In the genomic region with DNA sequence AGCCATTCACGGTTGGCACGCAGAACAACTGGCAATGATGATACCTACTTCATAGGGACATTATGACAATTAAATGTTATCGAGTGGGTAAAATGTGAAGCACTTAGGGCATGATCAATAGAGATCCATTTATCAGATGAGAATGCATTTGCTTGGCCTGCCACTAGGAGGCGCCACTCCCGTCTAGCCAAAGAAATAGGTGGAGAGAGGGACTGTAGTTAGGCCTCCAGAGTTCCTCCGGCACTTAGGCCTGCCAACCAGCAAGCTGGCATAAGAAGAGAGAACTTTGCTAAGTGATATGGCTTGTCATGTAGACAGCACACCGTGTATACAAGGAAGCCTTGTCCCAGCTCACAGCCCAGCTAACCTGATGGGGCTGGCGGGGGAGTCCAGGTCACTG, we compare ENCODE assay signal across 9 mouse cellular contexts. TPM values are rescaled to one million over a fixed set of nuclear protein-coding genes. Genes with fewer than 3 reads are reported as not detected.
A peak's percentile ranks its signal among the peaks of the same experiment; 100 is the strongest.
DNase-seq lines count a peak whose midpoint lies in the region; ATAC-seq lines count a peak whose summit lies in the region.
"Had no signal": no experiment of that assay in that cellular context is flagged by ENCODE, and none has a peak within 500 bp of the region (broad histone marks: within the 10 kb centered on the region; RNA-seq: fewer than 3 reads in every experiment).

No protein-coding gene starts in this region.

- H3K27ac ChIP-seq in forebrain, embryonic 14.5 days (ENCODE audit: low read depth, low read length): no peak overlapping the region
- H3K27ac ChIP-seq in forebrain, embryonic 16.5 days (ENCODE audit: low read length): no peak overlapping the region
- no peak overlapping the region for H3K27ac ChIP-seq in liver, embryonic 12.5 days
- no peak overlapping the region for H3K27ac ChIP-seq in limb, embryonic 11.5 days (replicated peaks; ENCODE audit: low read depth, low read length)
- H3K27ac ChIP-seq: hindbrain, embryonic 15.5 days had no signal

- H3K9ac ChIP-seq in forebrain, embryonic 14.5 days (ENCODE audit: low read length): no peak overlapping the region
- no peak overlapping the region for H3K9ac ChIP-seq in forebrain, embryonic 16.5 days (replicated peaks; ENCODE audit: low read depth, low read length)
- H3K9ac ChIP-seq in liver, embryonic 12.5 days: no peak overlapping the region
- H3K9ac ChIP-seq in limb, embryonic 11.5 days (ENCODE audit: low read length): no peak overlapping the region
- H3K9ac ChIP-seq: hindbrain, embryonic 15.5 days had no signal

- peaks cover 58% of the 10 kb centered on the region for H3K36me3 ChIP-seq in forebrain, embryonic 14.5 days (ENCODE audit: control insufficient read depth, insufficient read depth, low read length)
- H3K36me3 ChIP-seq in forebrain, embryonic 16.5 days (ENCODE audit: control insufficient read depth, insufficient read depth): peaks cover 19% of the 10 kb centered on the region
- H3K36me3 ChIP-seq in liver, embryonic 12.5 days: peaks cover 27% of the 10 kb centered on the region
- peaks cover 15% of the 10 kb centered on the region; the same call in 1 of the 2 replicates for H3K36me3 ChIP-seq in limb, embryonic 11.5 days (ENCODE audit: control insufficient read depth, insufficient read depth, low read length)

- H3K9me3 ChIP-seq in forebrain, embryonic 14.5 days (replicated peaks; ENCODE audit: control insufficient read depth, low read length): no peaks in the 10 kb centered on the region
- no peaks in the 10 kb centered on the region for H3K9me3 ChIP-seq in forebrain, embryonic 16.5 days (ENCODE audit: control insufficient read depth, low read length)
- H3K9me3 ChIP-seq in liver, embryonic 12.5 days (replicated peaks): no peaks in the 10 kb centered on the region
- H3K9me3 ChIP-seq in limb, embryonic 11.5 days (ENCODE audit: control insufficient read depth, low read length): no peaks in the 10 kb centered on the region
- H3K9me3 ChIP-seq: hindbrain, embryonic 15.5 days had no signal

- 53% methylated on average over 8 of the region's 8 CpGs for WGBS in forebrain, embryonic 14.5 days
- 45% methylated on average over 8 of the region's 8 CpGs for WGBS in forebrain, embryonic 16.5 days
- 46% methylated on average over 8 of the region's 8 CpGs for WGBS in liver, embryonic 12.5 days (ENCODE audit: insufficient replicate concordance)
- 59% methylated on average over 8 of the region's 8 CpGs for WGBS in limb, embryonic 11.5 days

- ATAC-seq in forebrain, embryonic 14.5 days: no peak
- no peak for ATAC-seq in forebrain, embryonic 16.5 days
- no peak for ATAC-seq in liver, embryonic 12.5 days
- no peak for ATAC-seq in limb, embryonic 11.5 days (ENCODE audit: insufficient number of reproducible peaks, low FRiP score, low TSS enrichment, low read depth)
- no peak for ATAC-seq in activated CD4-positive, CD25-positive, alpha-beta regulatory T cell, adult 4 months

- H3K4me1 ChIP-seq in forebrain, embryonic 14.5 days (ENCODE audit: control insufficient read depth, insufficient read depth, low read length): peaks cover 3% of the 10 kb centered on the region
- peaks cover 23% of the 10 kb centered on the region for H3K4me1 ChIP-seq in forebrain, embryonic 16.5 days (replicated peaks; ENCODE audit: control insufficient read depth, insufficient read depth, low read length)
- H3K4me1 ChIP-seq in liver, embryonic 12.5 days: peaks cover 20% of the 10 kb centered on the region
- H3K4me1 ChIP-seq in limb, embryonic 11.5 days (ENCODE audit: control insufficient read depth, insufficient read depth, low read length): peaks cover 14% of the 10 kb centered on the region

- no peaks in the 10 kb centered on the region for H3K27me3 ChIP-seq in forebrain, embryonic 14.5 days (replicated peaks; ENCODE audit: control insufficient read depth, insufficient read depth, low read length)
- no peaks in the 10 kb centered on the region for H3K27me3 ChIP-seq in forebrain, embryonic 16.5 days (replicated peaks; ENCODE audit: control insufficient read depth, insufficient read depth, low read length)
- H3K27me3 ChIP-seq in liver, embryonic 12.5 days (replicated peaks): peaks cover 25% of the 10 kb centered on the region
- no peaks in the 10 kb centered on the region for H3K27me3 ChIP-seq in limb, embryonic 11.5 days (ENCODE audit: control insufficient read depth, insufficient read depth, low read length)
- H3K27me3 ChIP-seq: hindbrain, embryonic 15.5 days had no signal

- no peak overlapping the region for H3K4me3 ChIP-seq in forebrain, embryonic 14.5 days (ENCODE audit: low read depth, low read length)
- no peak overlapping the region for H3K4me3 ChIP-seq in forebrain, embryonic 16.5 days (replicated peaks; ENCODE audit: low read length)
- no peak overlapping the region for H3K4me3 ChIP-seq in liver, embryonic 12.5 days
- no peak overlapping the region for H3K4me3 ChIP-seq in limb, embryonic 11.5 days (ENCODE audit: low read depth, low read length)
- H3K4me3 ChIP-seq: hindbrain, embryonic 15.5 days had no signal

- no peak overlapping the region for H3K4me2 ChIP-seq in forebrain, embryonic 14.5 days (ENCODE audit: low read length)
- no peak overlapping the region for H3K4me2 ChIP-seq in forebrain, embryonic 16.5 days (ENCODE audit: low read length)
- no peak overlapping the region for H3K4me2 ChIP-seq in liver, embryonic 12.5 days
- H3K4me2 ChIP-seq in limb, embryonic 11.5 days (ENCODE audit: low read depth, severe bottlenecking): no peak overlapping the region
- H3K4me2 ChIP-seq: hindbrain, embryonic 15.5 days had no signal

- DNase-seq in forebrain, embryonic 14.5 days (ENCODE audit: low spot score): peak; percentile 49
- DNase-seq in liver (peak; percentile 67), ZHBTc4 (ENCODE audit: low read depth, low spot score) (peak; percentile 74)
- peak; percentile 76 for DNase-seq in limb, embryonic 11.5 days (ENCODE audit: low spot score)
- DNase-seq in thymus, postnatal 0 days (ENCODE audit: low spot score): peak; percentile 55

RNA-seq across cellular contexts. Expression of a gene that starts 3.8 kb away (rescaled TPM):
- polyA plus RNA-seq in forebrain, embryonic 14.5 days (2014; fragmentation: Nextera tagmentation; extraction: Ambion mirVana): not detected in 2 replicates
- polyA plus RNA-seq in forebrain, embryonic 16.5 days (2015; fragmentation: Nextera tagmentation; extraction: Ambion mirVana): 1.4 TPM in 1 of 2 replicates, not detected in the other
- not detected in 2 replicates for polyA plus RNA-seq in liver, embryonic 12.5 days (2016; fragmentation: Nextera tagmentation; extraction: Ambion mirVana)
- not detected in 2 replicates for polyA plus RNA-seq in limb, embryonic 11.5 days (2014; fragmentation: Nextera tagmentation; extraction: Ambion mirVana)
- polyA plus RNA-seq in thymus, postnatal 0 days (2015; fragmentation: Nextera tagmentation; extraction: Ambion mirVana): not detected in 2 replicates
- not detected for polyA plus RNA-seq in activated CD4-positive, CD25-positive, alpha-beta regulatory T cell, adult 4 months (2017; shearing (Covaris generic))
- polyA plus RNA-seq: hindbrain, embryonic 15.5 days had no signal

RNA-seq across cellular contexts. Expression of a gene that starts 4.2 kb away (rescaled TPM):
- 4.8 and 5.7 TPM in 2 replicates for polyA plus RNA-seq in forebrain, embryonic 14.5 days (2014; fragmentation: Nextera tagmentation; extraction: Ambion mirVana)
- 5.1 and 8.1 TPM in 2 replicates for polyA plus RNA-seq in forebrain, embryonic 16.5 days (2015; fragmentation: Nextera tagmentation; extraction: Ambion mirVana)
- polyA plus RNA-seq in liver, embryonic 12.5 days (2016; fragmentation: Nextera tagmentation; extraction: Ambion mirVana): 0.61 and 1.0 TPM in 2 replicates
- polyA plus RNA-seq in limb, embryonic 11.5 days (2014; fragmentation: Nextera tagmentation; extraction: Ambion mirVana): 8.6 and 10.2 TPM in 2 replicates
- 5.2 and 5.4 TPM in 2 replicates for polyA plus RNA-seq in thymus, postnatal 0 days (2015; fragmentation: Nextera tagmentation; extraction: Ambion mirVana)
- polyA plus RNA-seq in activated CD4-positive, CD25-positive, alpha-beta regulatory T cell, adult 4 months (2017; shearing (Covaris generic)): under 1 TPM; 0.16 to 0.31 TPM

RNA-seq across cellular contexts. Expression of a gene that starts 15.7 kb away (rescaled TPM):
- not detected in 2 replicates for polyA plus RNA-seq in forebrain, embryonic 14.5 days (2014; fragmentation: Nextera tagmentation; extraction: Ambion mirVana)
- not detected in 2 replicates for polyA plus RNA-seq in forebrain, embryonic 16.5 days (2015; fragmentation: Nextera tagmentation; extraction: Ambion mirVana)
- not detected in 2 replicates for polyA plus RNA-seq in liver, embryonic 12.5 days (2016; fragmentation: Nextera tagmentation; extraction: Ambion mirVana)
- 0.20 TPM in 1 of 2 replicates, not detected in the other for polyA plus RNA-seq in limb, embryonic 11.5 days (2014; fragmentation: Nextera tagmentation; extraction: Ambion mirVana)
- 82.4 and 117 TPM in 2 replicates for polyA plus RNA-seq in thymus, postnatal 0 days (2015; fragmentation: Nextera tagmentation; extraction: Ambion mirVana)
- polyA plus RNA-seq in activated CD4-positive, CD25-positive, alpha-beta regulatory T cell, adult 4 months (2017; shearing (Covaris generic)): not detected
- polyA plus RNA-seq: hindbrain, embryonic 15.5 days had no signal

RNA-seq across cellular contexts. Expression of a gene that starts 19.1 kb away (rescaled TPM):
- polyA plus RNA-seq in forebrain, embryonic 14.5 days (2014; fragmentation: Nextera tagmentation; extraction: Ambion mirVana): 506 and 542 TPM in 2 replicates
- 399 and 428 TPM in 2 replicates for polyA plus RNA-seq in forebrain, embryonic 16.5 days (2015; fragmentation: Nextera tagmentation; extraction: Ambion mirVana)
- polyA plus RNA-seq in liver, embryonic 12.5 days (2016; fragmentation: Nextera tagmentation; extraction: Ambion mirVana): 281 and 292 TPM in 2 replicates
- polyA plus RNA-seq in limb, embryonic 11.5 days (2014; fragmentation: Nextera tagmentation; extraction: Ambion mirVana): 474 and 488 TPM in 2 replicates
- 387 and 424 TPM in 2 replicates for polyA plus RNA-seq in thymus, postnatal 0 days (2015; fragmentation: Nextera tagmentation; extraction: Ambion mirVana)
- polyA plus RNA-seq in activated CD4-positive, CD25-positive, alpha-beta regulatory T cell, adult 4 months (2017; shearing (Covaris generic)): 100 to 1,000 TPM; 178 to 210 TPM

RNA-seq across cellular contexts. Expression of a gene that starts 31.2 kb away (rescaled TPM):
- 6.3 and 8.7 TPM in 2 replicates for polyA plus RNA-seq in forebrain, embryonic 14.5 days (2014; fragmentation: Nextera tagmentation; extraction: Ambion mirVana)
- polyA plus RNA-seq in forebrain, embryonic 16.5 days (2015; fragmentation: Nextera tagmentation; extraction: Ambion mirVana): 6.9 and 8.3 TPM in 2 replicates
- polyA plus RNA-seq in liver, embryonic 12.5 days (2016; fragmentation: Nextera tagmentation; extraction: Ambion mirVana): 3.7 and 4.1 TPM in 2 replicates
- polyA plus RNA-seq in limb, embryonic 11.5 days (2014; fragmentation: Nextera tagmentation; extraction: Ambion mirVana): 6.8 and 7.8 TPM in 2 replicates
- 4.7 and 5.0 TPM in 2 replicates for polyA plus RNA-seq in thymus, postnatal 0 days (2015; fragmentation: Nextera tagmentation; extraction: Ambion mirVana)
- polyA plus RNA-seq in activated CD4-positive, CD25-positive, alpha-beta regulatory T cell, adult 4 months (2017; shearing (Covaris generic)): 1 to 10 TPM; 2.3 TPM

Comparison
In these comparisons a context has a peak if more than half of its experiments do, and no peak if none do; other contexts are left out.
1. RNA of a gene that starts 15.7 kb away (polyA plus RNA-seq): 82.4 to 117 TPM in thymus, postnatal 0 days; 0.20 TPM in limb, embryonic 11.5 days, not detected in forebrain, embryonic 14.5 days, not detected in forebrain, embryonic 16.5 days, not detected in liver, embryonic 12.5 days and not detected in activated CD4-positive, CD25-positive, alpha-beta regulatory T cell, adult 4 months; every median in the first group is over 10 times any median in the second.
2. Peak in every context shown above with its lines, with median percentiles within 50 percentile points of each other: DNase-seq.